Mouse (Mus musculus): ENCODE results near the gene Cit. TPM values are rescaled to one million over a fixed set of nuclear protein-coding genes. Genes with fewer than 3 reads are reported as not detected.

Cit gene
- polyA plus RNA-seq, 1 experiment from 2014 or later, result 34.1 TPM

GRCm38 (mm10) chr5:115956048-115956447 lies 111.0 kb downstream of the Cit start:
- no peak overlapping the region for H3K9ac ChIP-seq (ENCODE audit: low read depth, low read length)
- H3K4me3 ChIP-seq (ENCODE audit: low read depth, low read length), result no peak overlapping the region
- no peaks in the 10 kb centered on the region for H3K27me3 ChIP-seq (ENCODE audit: control insufficient read depth, insufficient read depth, low read depth, low read length)
- peaks cover 84% of the 10 kb centered on the region for H3K36me3 ChIP-seq (ENCODE audit: control insufficient read depth, insufficient read depth)
- peaks cover 12% of the 10 kb centered on the region for H3K9me3 ChIP-seq (replicated peaks; ENCODE audit: control insufficient read depth, low read length)
- H3K4me2 ChIP-seq (ENCODE audit: low read depth, low read length), result no peak overlapping the region
- no peak overlapping the region for H3K27ac ChIP-seq (ENCODE audit: low read length)
- ATAC-seq (ENCODE audit: low read depth), result no peak
- WGBS (ENCODE audit: insufficient replicate concordance), result 98% methylated on average over 14 of the region's 14 CpGs
- H3K4me1 ChIP-seq (ENCODE audit: control insufficient read depth, low read depth, low read length), result peaks cover 16% of the 10 kb centered on the region

GRCm38 (mm10) chr5:115957177-115957576 lies 112.1 kb downstream of the Cit start:
- H3K4me1 ChIP-seq (ENCODE audit: control insufficient read depth, low read depth, low read length), result peaks cover 16% of the 10 kb centered on the region
- H3K4me2 ChIP-seq (ENCODE audit: low read depth, low read length), result no peak overlapping the region
- no peak overlapping the region for H3K9ac ChIP-seq (ENCODE audit: low read depth, low read length)
- H3K4me3 ChIP-seq (ENCODE audit: low read depth, low read length), result no peak overlapping the region
- peaks cover 11% of the 10 kb centered on the region for H3K9me3 ChIP-seq (replicated peaks; ENCODE audit: control insufficient read depth, low read length)
- ATAC-seq (ENCODE audit: low read depth), result no peak
- H3K27me3 ChIP-seq (ENCODE audit: control insufficient read depth, insufficient read depth, low read depth, low read length), result no peaks in the 10 kb centered on the region
- whole genome bisulfite sequencing (ENCODE audit: insufficient replicate concordance), result 94% methylated on average over 6 of the region's 6 CpGs
- no peak overlapping the region for H3K27ac ChIP-seq (ENCODE audit: low read length)
- H3K36me3 ChIP-seq (ENCODE audit: control insufficient read depth, insufficient read depth), result peaks cover 84% of the 10 kb centered on the region

DNA sequence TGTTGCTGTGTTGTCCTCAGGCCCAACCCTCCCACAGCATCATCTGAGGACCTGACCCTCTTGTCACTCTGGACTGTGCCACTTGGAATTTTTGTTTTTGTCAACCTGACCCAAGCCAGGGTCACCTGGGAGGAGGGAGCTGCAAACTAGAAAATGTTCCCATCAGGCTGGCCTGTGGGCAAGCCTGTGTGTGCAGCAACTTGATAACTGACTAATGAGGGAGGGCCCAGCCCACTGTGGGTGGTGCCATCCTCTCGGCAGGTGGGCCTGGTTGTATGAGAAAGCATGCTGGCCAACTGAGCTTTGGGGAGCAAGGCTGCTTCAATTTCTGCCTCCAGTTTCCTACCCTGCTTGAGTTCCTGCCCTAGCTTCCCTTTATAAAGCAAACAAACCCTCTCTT lies 113.3 kb downstream of the Cit start:
- H3K9me3 ChIP-seq (replicated peaks; ENCODE audit: control insufficient read depth, low read length), result peaks cover 7% of the 10 kb centered on the region
- no peak overlapping the region; the same call in 1 of the 2 replicates for H3K9ac ChIP-seq (ENCODE audit: low read depth, low read length)
- H3K27me3 ChIP-seq (ENCODE audit: control insufficient read depth, insufficient read depth, low read depth, low read length), result no peaks in the 10 kb centered on the region
- H3K27ac ChIP-seq (ENCODE audit: low read length), result peak overlapping the region; percentile 74
- WGBS (ENCODE audit: insufficient replicate concordance), result 15% methylated on average over 1 of the region's 1 CpGs
- peaks cover 16% of the 10 kb centered on the region for H3K4me1 ChIP-seq (ENCODE audit: control insufficient read depth, low read depth, low read length)
- H3K36me3 ChIP-seq (ENCODE audit: control insufficient read depth, insufficient read depth), result peaks cover 77% of the 10 kb centered on the region
- peak overlapping the region; percentile 14; the same call in 1 of the 2 replicates for H3K4me3 ChIP-seq (ENCODE audit: low read depth, low read length)
- H3K4me2 ChIP-seq (ENCODE audit: low read depth, low read length), result peak overlapping the region; percentile 31
- ATAC-seq (ENCODE audit: low read depth), result peak; percentile 98

DNA sequence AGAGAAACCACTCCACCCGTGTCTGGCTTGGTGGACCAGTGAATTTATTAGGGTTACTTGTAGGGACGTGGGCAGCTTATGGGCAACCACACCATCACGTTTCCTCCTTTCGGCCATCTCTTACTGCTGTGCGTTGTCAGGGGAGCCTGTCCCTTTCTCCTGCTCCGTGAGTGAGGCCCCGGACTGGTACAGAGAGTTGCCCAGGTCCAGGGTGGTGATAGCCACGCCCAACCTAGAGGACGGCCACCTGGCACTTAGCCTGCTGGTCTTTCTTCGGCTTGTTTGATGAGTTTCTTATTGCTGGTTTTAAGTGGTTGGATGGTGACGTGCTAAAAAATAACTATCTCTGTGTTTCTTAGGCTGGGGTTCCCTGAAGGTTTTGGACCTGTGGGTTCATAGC lies 113.7 kb downstream of the Cit start:
- H3K9ac ChIP-seq (ENCODE audit: low read depth, low read length), result peak overlapping the region; percentile 17; the same call in 1 of the 2 replicates
- WGBS (ENCODE audit: insufficient replicate concordance), result 72% methylated on average over 11 of the region's 11 CpGs
- H3K4me3 ChIP-seq (ENCODE audit: low read depth, low read length), result peak overlapping the region; percentile 14; the same call in 1 of the 2 replicates
- H3K4me1 ChIP-seq (ENCODE audit: control insufficient read depth, low read depth, low read length), result peaks cover 16% of the 10 kb centered on the region
- H3K36me3 ChIP-seq (ENCODE audit: control insufficient read depth, insufficient read depth), result peaks cover 76% of the 10 kb centered on the region
- H3K9me3 ChIP-seq (replicated peaks; ENCODE audit: control insufficient read depth, low read length), result peaks cover 7% of the 10 kb centered on the region
- H3K27me3 ChIP-seq (ENCODE audit: control insufficient read depth, insufficient read depth, low read depth, low read length), result no peaks in the 10 kb centered on the region
- H3K4me2 ChIP-seq (ENCODE audit: low read depth, low read length), result peak overlapping the region; percentile 31
- peak; percentile 63 for ATAC-seq (ENCODE audit: low read depth)
- peak overlapping the region; percentile 74 for H3K27ac ChIP-seq (ENCODE audit: low read length)

- no peak overlapping the region for H3K9ac ChIP-seq (ENCODE audit: low read depth, low read length)
- 83% methylated on average over 9 of the region's 9 CpGs for WGBS (ENCODE audit: insufficient replicate concordance)
- H3K27ac ChIP-seq (ENCODE audit: low read length), result no peak overlapping the region
- peaks cover 59% of the 10 kb centered on the region for H3K36me3 ChIP-seq (ENCODE audit: control insufficient read depth, insufficient read depth)
- no peak for ATAC-seq (ENCODE audit: low read depth)
- H3K9me3 ChIP-seq (replicated peaks; ENCODE audit: control insufficient read depth, low read length), result no peaks in the 10 kb centered on the region; the same call in 1 of the 2 replicates
- H3K4me2 ChIP-seq (ENCODE audit: low read depth, low read length), result no peak overlapping the region
- H3K27me3 ChIP-seq (ENCODE audit: control insufficient read depth, insufficient read depth, low read depth, low read length), result no peaks in the 10 kb centered on the region
- H3K4me1 ChIP-seq (ENCODE audit: control insufficient read depth, low read depth, low read length), result peaks cover 16% of the 10 kb centered on the region
- H3K4me3 ChIP-seq (ENCODE audit: low read depth, low read length), result no peak overlapping the region
Measured at GRCm38 (mm10) chr5:115961809-115962208, 116.7 kb downstream of the Cit start.

- Histone ChIP-seq H3K4me3 (ENCODE audit: low read depth, low read length) (no peak overlapping the region), H3K4me1 (ENCODE audit: control insufficient read depth, low read depth, low read length) (no peaks in the 10 kb centered on the region), H3K4me2 (ENCODE audit: low read depth, low read length) (no peak overlapping the region), H3K9ac (ENCODE audit: low read depth, low read length) (no peak overlapping the region), H3K36me3 (ENCODE audit: control insufficient read depth, insufficient read depth) (peaks cover 87% of the 10 kb centered on the region), H3K27me3 (ENCODE audit: control insufficient read depth, insufficient read depth, low read depth, low read length) (no peaks in the 10 kb centered on the region), H3K27ac (ENCODE audit: low read length) (no peak overlapping the region), H3K9me3 (replicated peaks; ENCODE audit: control insufficient read depth, low read length) (no peaks in the 10 kb centered on the region)
- ATAC-seq (ENCODE audit: low read depth), result no peak
- WGBS (ENCODE audit: insufficient replicate concordance), result 88% methylated on average over 15 of the region's 15 CpGs
Measured at GRCm38 (mm10) chr5:115971236-115971635, 126.2 kb downstream of the Cit start.

- Histone ChIP-seq H3K36me3 (ENCODE audit: control insufficient read depth, insufficient read depth) (peaks cover 94% of the 10 kb centered on the region), H3K4me3 (ENCODE audit: low read depth, low read length) (no peak overlapping the region), H3K9ac (ENCODE audit: low read depth, low read length) (no peak overlapping the region), H3K27ac (ENCODE audit: low read length) (no peak overlapping the region), H3K9me3 (replicated peaks; ENCODE audit: control insufficient read depth, low read length) (no peaks in the 10 kb centered on the region), H3K4me2 (ENCODE audit: low read depth, low read length) (no peak overlapping the region), H3K27me3 (ENCODE audit: control insufficient read depth, insufficient read depth, low read depth, low read length) (no peaks in the 10 kb centered on the region), H3K4me1 (ENCODE audit: control insufficient read depth, low read depth, low read length) (peaks cover 10% of the 10 kb centered on the region; the same call in 1 of the 2 replicates)
- no peak for ATAC-seq (ENCODE audit: low read depth)
- WGBS (ENCODE audit: insufficient replicate concordance), result 89% methylated on average over 10 of the region's 10 CpGs
Measured at GRCm38 (mm10) chr5:115975672-115976071, 130.6 kb downstream of the Cit start.

- Histone ChIP-seq H3K4me2 (ENCODE audit: low read depth, low read length) (no peak overlapping the region), H3K4me3 (ENCODE audit: low read depth, low read length) (no peak overlapping the region), H3K27ac (ENCODE audit: low read length) (no peak overlapping the region), H3K9me3 (replicated peaks; ENCODE audit: control insufficient read depth, low read length) (no peaks in the 10 kb centered on the region), H3K9ac (ENCODE audit: low read depth, low read length) (no peak overlapping the region), H3K4me1 (ENCODE audit: control insufficient read depth, low read depth, low read length) (peaks cover 10% of the 10 kb centered on the region; the same call in 1 of the 2 replicates), H3K27me3 (ENCODE audit: control insufficient read depth, insufficient read depth, low read depth, low read length) (no peaks in the 10 kb centered on the region), H3K36me3 (ENCODE audit: control insufficient read depth, insufficient read depth) (peaks cover 92% of the 10 kb centered on the region)
- 88% methylated on average over 5 of the region's 5 CpGs for WGBS (ENCODE audit: insufficient replicate concordance)
- ATAC-seq (ENCODE audit: low read depth), result no peak
Measured at GRCm38 (mm10) chr5:115976446-115976845, 131.4 kb downstream of the Cit start.

DNA sequence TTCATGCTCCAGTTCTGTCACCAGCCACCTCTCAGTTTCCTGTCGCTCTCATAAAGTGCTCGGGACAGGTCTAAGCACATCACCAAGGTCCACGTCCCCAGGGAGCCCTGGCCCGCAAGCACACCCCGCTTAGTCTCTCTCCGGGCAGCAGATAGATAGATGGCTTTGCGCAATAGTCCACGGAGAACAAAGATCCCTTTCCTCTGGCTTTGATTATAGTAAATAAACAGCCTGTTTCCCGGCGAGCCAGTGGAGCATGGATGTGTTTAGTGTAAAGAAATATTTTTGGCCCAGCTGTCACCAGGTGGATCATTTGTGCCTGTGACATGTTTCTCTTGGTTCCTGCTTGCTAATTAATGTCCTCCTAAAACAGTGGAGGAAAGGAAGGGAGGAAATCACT lies 132.2 kb downstream of the Cit start:
- H3K27me3 ChIP-seq (ENCODE audit: control insufficient read depth, insufficient read depth, low read depth, low read length), result no peaks in the 10 kb centered on the region
- H3K9ac ChIP-seq (ENCODE audit: low read depth, low read length), result no peak overlapping the region
- H3K36me3 ChIP-seq (ENCODE audit: control insufficient read depth, insufficient read depth), result peaks cover 92% of the 10 kb centered on the region
- no peaks in the 10 kb centered on the region for H3K9me3 ChIP-seq (replicated peaks; ENCODE audit: control insufficient read depth, low read length)
- peak overlapping the region; percentile 51 for H3K27ac ChIP-seq (ENCODE audit: low read length)
- H3K4me2 ChIP-seq (ENCODE audit: low read depth, low read length), result no peak overlapping the region; the same call in 1 of the 2 replicates
- no peak overlapping the region for H3K4me3 ChIP-seq (ENCODE audit: low read depth, low read length)
- 58% methylated on average over 10 of the region's 10 CpGs for WGBS (ENCODE audit: insufficient replicate concordance)
- H3K4me1 ChIP-seq (ENCODE audit: control insufficient read depth, low read depth, low read length), result peaks cover 10% of the 10 kb centered on the region; the same call in 1 of the 2 replicates
- ATAC-seq (ENCODE audit: low read depth), result peak; percentile 74

Measured in liver, embryonic 16.5 days (tissue).